In the genomic region with DNA sequence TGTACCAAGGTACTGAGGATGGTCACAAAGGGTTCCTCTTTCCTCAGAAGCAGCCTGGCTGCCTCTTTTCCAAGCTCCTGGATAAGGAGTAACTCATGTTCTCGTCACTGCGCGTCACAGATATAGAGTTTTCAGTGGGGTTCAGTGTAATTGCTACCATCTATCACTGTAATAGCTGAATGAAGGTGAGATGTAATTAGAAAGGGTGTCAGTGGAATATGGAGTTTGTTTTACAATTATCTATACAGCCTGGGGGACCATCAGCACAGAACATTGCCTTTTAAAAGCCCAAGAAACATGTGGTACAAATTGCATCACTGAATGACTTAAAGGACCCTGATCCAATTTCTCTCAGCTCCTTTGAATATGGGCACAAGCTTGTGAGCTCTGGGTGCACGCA, we compare ENCODE assay signal across 27 mouse cellular contexts.
DNase-seq lines count a peak whose midpoint lies in the region; ATAC-seq and TF ChIP-seq lines count a peak whose summit lies in the region.
"Had no signal": no experiment of that assay in that cellular context is flagged by ENCODE, and none has a peak within 500 bp of the region (broad histone marks: within the 10 kb centered on the region; RNA-seq: fewer than 3 reads in every experiment).

No protein-coding gene starts in this region.

- no peaks in the 10 kb centered on the region for H3K36me3 ChIP-seq in hindbrain, embryonic 15.5 days
- no peaks in the 10 kb centered on the region for H3K36me3 ChIP-seq in hindbrain, embryonic 11.5 days (ENCODE audit: control insufficient read depth, insufficient read depth, low read length)
- H3K36me3 ChIP-seq in hindbrain, embryonic 16.5 days (ENCODE audit: control insufficient read depth, insufficient read depth, low read length): no peaks in the 10 kb centered on the region; the same call in 1 of the 2 replicates
- H3K36me3 ChIP-seq in hindbrain, postnatal 0 days (ENCODE audit: insufficient read depth, low read length): no peaks in the 10 kb centered on the region
- no peaks in the 10 kb centered on the region for H3K36me3 ChIP-seq in forebrain, embryonic 15.5 days
- H3K36me3 ChIP-seq: embryonic facial prominence, embryonic 10.5 days; embryonic facial prominence, embryonic 13.5 days; forebrain, embryonic 12.5 days; heart, embryonic 10.5 days; heart, embryonic 13.5 days; intestine, embryonic 15.5 days had no signal

- no peak overlapping the region for H3K27ac ChIP-seq in hindbrain, embryonic 15.5 days (replicated peaks)
- no peak overlapping the region for H3K27ac ChIP-seq in hindbrain, embryonic 11.5 days (ENCODE audit: low read depth, low read length)
- H3K27ac ChIP-seq in hindbrain, embryonic 16.5 days (ENCODE audit: low read depth, low read length): no peak overlapping the region
- H3K27ac ChIP-seq in hindbrain, postnatal 0 days: no peak overlapping the region
- no peak overlapping the region for H3K27ac ChIP-seq in forebrain, embryonic 15.5 days (replicated peaks)
- H3K27ac ChIP-seq: embryonic facial prominence, embryonic 10.5 days; embryonic facial prominence, embryonic 13.5 days; forebrain, embryonic 12.5 days; heart, adult 2 months; heart, embryonic 10.5 days; heart, embryonic 13.5 days; intestine, embryonic 15.5 days had no signal

- 63% methylated on average over 4 of the region's 4 CpGs for WGBS in hindbrain, embryonic 15.5 days
- 89% methylated on average over 4 of the region's 4 CpGs for WGBS in hindbrain, embryonic 11.5 days
- 74% methylated on average over 4 of the region's 4 CpGs for WGBS in hindbrain, embryonic 16.5 days
- 75% methylated on average over 4 of the region's 4 CpGs for WGBS in hindbrain, postnatal 0 days
- WGBS in forebrain, embryonic 15.5 days: 87% methylated on average over 4 of the region's 4 CpGs

- no peaks in the 10 kb centered on the region for H3K9me3 ChIP-seq in hindbrain, embryonic 15.5 days
- no peaks in the 10 kb centered on the region for H3K9me3 ChIP-seq in hindbrain, embryonic 11.5 days (ENCODE audit: control insufficient read depth, low read length)
- no peaks in the 10 kb centered on the region for H3K9me3 ChIP-seq in hindbrain, embryonic 16.5 days (ENCODE audit: control insufficient read depth, low read length)
- no peaks in the 10 kb centered on the region for H3K9me3 ChIP-seq in hindbrain, postnatal 0 days (ENCODE audit: low read length)
- H3K9me3 ChIP-seq in forebrain, embryonic 15.5 days: no peaks in the 10 kb centered on the region
- H3K9me3 ChIP-seq: embryonic facial prominence, embryonic 10.5 days; embryonic facial prominence, embryonic 13.5 days; forebrain, embryonic 12.5 days; heart, embryonic 10.5 days; heart, embryonic 13.5 days; intestine, embryonic 15.5 days had no signal

- H3K9ac ChIP-seq in hindbrain, embryonic 15.5 days: no peak overlapping the region
- H3K9ac ChIP-seq in hindbrain, embryonic 11.5 days (ENCODE audit: low read depth, low read length): no peak overlapping the region
- no peak overlapping the region for H3K9ac ChIP-seq in hindbrain, embryonic 16.5 days (ENCODE audit: low read depth, low read length)
- H3K9ac ChIP-seq in hindbrain, postnatal 0 days (replicated peaks; ENCODE audit: low read length): no peak overlapping the region
- H3K9ac ChIP-seq in forebrain, embryonic 15.5 days (replicated peaks): no peak overlapping the region
- H3K9ac ChIP-seq: embryonic facial prominence, embryonic 13.5 days; forebrain, embryonic 12.5 days; heart, embryonic 13.5 days; intestine, embryonic 15.5 days had no signal

- no peak overlapping the region for H3K4me3 ChIP-seq in hindbrain, embryonic 15.5 days
- H3K4me3 ChIP-seq in hindbrain, embryonic 11.5 days (ENCODE audit: low read depth, low read length): no peak overlapping the region
- H3K4me3 ChIP-seq in hindbrain, embryonic 16.5 days (ENCODE audit: low read length): no peak overlapping the region
- H3K4me3 ChIP-seq in hindbrain, postnatal 0 days (ENCODE audit: low read length): no peak overlapping the region
- H3K4me3 ChIP-seq in forebrain, embryonic 15.5 days: no peak overlapping the region
- H3K4me3 ChIP-seq: embryonic facial prominence, embryonic 10.5 days; embryonic facial prominence, embryonic 13.5 days; erythroblast, embryonic 14.5 days; forebrain, embryonic 12.5 days; heart, adult 2 months; heart, embryonic 10.5 days; heart, embryonic 13.5 days; intestine, embryonic 15.5 days had no signal

- no peak for DNase-seq in hindbrain, embryonic 11.5 days (ENCODE audit: low spot score)
- peak; percentile 24 for DNase-seq in hindbrain, postnatal 0 days (ENCODE audit: low spot score)
- DNase-seq in kidney, adult 11 months: no peak
- DNase-seq: adrenal gland, adult 2 months; adrenal gland, postnatal 25 days; cerebellum, adult 11-12 months; cerebellum, adult 8-10 months; cerebellum, postnatal 10 days; cerebellum, postnatal 36 days; embryo, embryonic 11 days; gastrocnemius, postnatal 10 days; gastrocnemius, postnatal 36 days; heart, adult 2 months; heart, postnatal 14 days; heart, postnatal 4 days had no signal

- no peaks in the 10 kb centered on the region for H3K27me3 ChIP-seq in hindbrain, embryonic 15.5 days
- H3K27me3 ChIP-seq in hindbrain, embryonic 11.5 days (ENCODE audit: control insufficient read depth, insufficient read depth, low read length): no peaks in the 10 kb centered on the region
- no peaks in the 10 kb centered on the region for H3K27me3 ChIP-seq in hindbrain, embryonic 16.5 days (replicated peaks; ENCODE audit: control insufficient read depth, insufficient read depth, low read length)
- H3K27me3 ChIP-seq in hindbrain, postnatal 0 days (ENCODE audit: insufficient read depth, low read length): no peaks in the 10 kb centered on the region
- H3K27me3 ChIP-seq in forebrain, embryonic 15.5 days: no peaks in the 10 kb centered on the region
- H3K27me3 ChIP-seq: embryonic facial prominence, embryonic 13.5 days; forebrain, embryonic 12.5 days; heart, embryonic 13.5 days; intestine, embryonic 15.5 days had no signal

- no peak overlapping the region for H3K4me2 ChIP-seq in hindbrain, embryonic 15.5 days
- H3K4me2 ChIP-seq in hindbrain, embryonic 11.5 days (replicated peaks; ENCODE audit: low read depth, low read length): no peak overlapping the region
- H3K4me2 ChIP-seq in hindbrain, embryonic 16.5 days (ENCODE audit: low read length): no peak overlapping the region
- H3K4me2 ChIP-seq in hindbrain, postnatal 0 days (ENCODE audit: low read depth, low read length): no peak overlapping the region
- H3K4me2 ChIP-seq in forebrain, embryonic 15.5 days (replicated peaks): no peak overlapping the region
- H3K4me2 ChIP-seq: embryonic facial prominence, embryonic 13.5 days; forebrain, embryonic 12.5 days; heart, embryonic 13.5 days; intestine, embryonic 15.5 days had no signal

- TF ChIP-seq CTCF in hindbrain, postnatal 0 days (IDR thresholded peaks at IDR 0.05; ENCODE audit: low read depth): no peak

- ATAC-seq in hindbrain, embryonic 15.5 days (ENCODE audit: low FRiP score, low read depth): peak; percentile 66; the same call in 1 of the 2 replicates
- no peak for ATAC-seq in hindbrain, embryonic 11.5 days (ENCODE audit: low FRiP score)
- peak; percentile 64 for ATAC-seq in hindbrain, embryonic 16.5 days
- ATAC-seq in hindbrain, postnatal 0 days: peak; percentile 51; the same call in 1 of the 2 replicates
- ATAC-seq in forebrain, embryonic 15.5 days (replicated peaks): no peak
- ATAC-seq: CD4-positive, CD25-positive, alpha-beta regulatory T cell, adult 4 months; forebrain, embryonic 16.5 days; intestine, embryonic 15.5 days had no signal

- H3K4me1 ChIP-seq in hindbrain, embryonic 15.5 days (replicated peaks): no peaks in the 10 kb centered on the region
- H3K4me1 ChIP-seq in hindbrain, embryonic 11.5 days (replicated peaks; ENCODE audit: control insufficient read depth, insufficient read depth, low read length): no peaks in the 10 kb centered on the region
- no peaks in the 10 kb centered on the region for H3K4me1 ChIP-seq in hindbrain, embryonic 16.5 days (ENCODE audit: control insufficient read depth, insufficient read depth, low read depth, low read length)
- H3K4me1 ChIP-seq in hindbrain, postnatal 0 days (ENCODE audit: insufficient read depth, low read length): no peaks in the 10 kb centered on the region
- H3K4me1 ChIP-seq in forebrain, embryonic 15.5 days: no peaks in the 10 kb centered on the region
- H3K4me1 ChIP-seq: embryonic facial prominence, embryonic 10.5 days; embryonic facial prominence, embryonic 13.5 days; forebrain, embryonic 12.5 days; heart, embryonic 13.5 days; intestine, embryonic 15.5 days had no signal

Comparison
In these comparisons a context has a peak if more than half of its experiments do, and no peak if none do; other contexts are left out.
1. ATAC-seq: peak in hindbrain, embryonic 15.5 days (single experiment), hindbrain, embryonic 16.5 days (single experiment) and hindbrain, postnatal 0 days (single experiment); none in hindbrain, embryonic 11.5 days (single experiment) and forebrain, embryonic 15.5 days (single experiment).